Mouse (Mus musculus) lung, postnatal 0 days (tissue): ENCODE data around the gene Astn1.

Experiments
- CTCF ChIP-seq: IDR thresholded peaks from 2 replicates; pipeline ENCODE4 v1.5.1; 2016; ENCODE audit warnings: antibody characterized with exemption, mild to moderate bottlenecking
- EP300 ChIP-seq: IDR thresholded peaks from 2 replicates; pipeline ENCODE4 v1.6.1; 2016; ENCODE audit warnings: antibody characterized with exemption, mild to moderate bottlenecking, control low read depth

DNA sequence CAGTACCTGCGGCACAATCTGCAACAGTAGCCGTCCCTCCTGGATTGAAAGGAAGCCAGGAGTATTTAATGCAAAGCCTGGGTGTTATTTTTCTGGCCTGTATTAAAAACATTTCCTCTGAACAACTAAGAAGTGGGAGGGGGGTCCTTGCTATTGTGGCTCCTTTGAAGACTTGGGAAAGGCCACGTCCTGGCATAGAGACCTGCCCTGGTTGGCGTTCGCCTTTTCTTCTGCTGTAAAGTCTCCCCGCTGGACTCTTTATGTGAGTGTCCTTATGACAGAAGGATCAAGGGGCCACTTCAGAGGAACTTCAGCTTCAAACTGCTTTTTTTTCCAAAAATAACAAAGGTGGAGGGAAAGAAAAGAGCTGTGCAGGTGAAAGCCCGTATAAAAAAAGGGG, 85.9 kb downstream of the Astn1 start:
- no peak for TF ChIP-seq EP300
- TF ChIP-seq CTCF = no peak
